Mouse (Mus musculus): ENCODE results near the gene Uggt2.

DNA sequence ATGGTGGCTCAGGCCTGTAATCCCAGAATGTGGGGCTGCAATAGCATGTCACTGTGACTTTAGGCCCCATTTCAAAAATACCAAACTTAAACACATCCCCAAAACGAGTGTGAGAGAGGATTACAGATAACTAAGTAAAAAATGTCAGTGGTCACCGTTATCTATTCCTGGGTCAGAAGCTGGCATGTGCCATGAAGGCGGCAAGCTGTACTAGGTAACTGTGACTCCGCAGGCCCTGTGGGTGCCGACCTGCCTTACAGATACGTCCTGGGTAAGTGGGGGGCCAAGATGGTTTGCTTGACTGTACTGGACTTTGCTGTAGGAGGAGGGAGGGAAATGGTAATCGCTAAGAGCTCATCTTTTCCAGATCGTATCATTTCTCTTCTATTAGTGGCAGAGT is 118.3 kb downstream of the Uggt2 start:
- TF ChIP-seq CTCF (IDR thresholded peaks at IDR 0.05; ENCODE audit: low read depth, low read length) (no peak), POLR2A (IDR thresholded peaks at IDR 0.05; ENCODE audit: extremely low read depth, insufficient read depth, low read length) (no peak)
